Mouse (Mus musculus) ES-E14 (cell line): ENCODE data around the gene Hoxa13. TPM values are rescaled to one million over a fixed set of nuclear protein-coding genes. Genes with fewer than 3 reads are reported as not detected.

Experiments
- DNase-seq: peaks from one replicate; pipeline ENCODE4 v3.0.0-alpha.2; 2013; ENCODE audit warnings: low read depth, low spot score
- H3K27ac ChIP-seq: 2 replicates; pipeline ENCODE4 v1.5.1; 2012; ENCODE audit warnings: low read depth, mild to moderate bottlenecking, low read length, moderate library complexity, mixed read lengths; ENCODE audit not compliant: poor library complexity, insufficient read depth, severe bottlenecking
- H3K36me3 ChIP-seq: 2 replicates; pipeline ENCODE4 v1.6.1; 2012; ENCODE audit warnings: mild to moderate bottlenecking, low read length, moderate library complexity, mixed read lengths; ENCODE audit not compliant: control insufficient read depth, poor library complexity, insufficient read depth, severe bottlenecking
- H3K4me1 ChIP-seq, 2 experiments: fragments of 150-350 bp in 1 of 2; sonication (generic) in 1 of 2; 2 replicates each; pipeline ENCODE4 v1.6.1; 2012; ENCODE audit warnings: low read length in 2 of 2, mild to moderate bottlenecking in 1 of 2, mixed read lengths in 1 of 2; ENCODE audit not compliant: control insufficient read depth in 2 of 2, insufficient read depth in 2 of 2, poor library complexity in 1 of 2
- H3K4me3 ChIP-seq, 2 experiments: fragments of 150-350 bp in 1 of 2; sonication (generic) in 1 of 2; 2 replicates each; pipeline ENCODE4 v1.5.1; 2012; ENCODE audit warnings: low read length in 2 of 2, low read depth in 1 of 2, mild to moderate bottlenecking in 1 of 2, mixed read lengths in 1 of 2; ENCODE audit not compliant: insufficient read depth in 1 of 2, poor library complexity in 1 of 2, severe bottlenecking in 1 of 2
- H3K9ac ChIP-seq: 2 replicates; pipeline ENCODE4 v1.6.1; 2012; ENCODE audit warnings: low read depth, mild to moderate bottlenecking, low read length, mixed read lengths; ENCODE audit not compliant: poor library complexity, insufficient read depth, severe bottlenecking
- H3K9me3 ChIP-seq: fragments of 150-350 bp; sonication (generic); 2 replicates; pipeline ENCODE4 v1.6.1; 2012; ENCODE audit warnings: low read depth, mild to moderate bottlenecking, low read length; ENCODE audit not compliant: control insufficient read depth, insufficient read depth
- CHD2 ChIP-seq: IDR thresholded peaks from 2 replicates; pipeline ENCODE4 v1.6.1; 2014; ENCODE audit warnings: mild to moderate bottlenecking, low read depth, low read length, inconsistent platforms
- HCFC1 ChIP-seq: IDR thresholded peaks from 2 replicates; pipeline ENCODE4 v1.6.1; 2012; ENCODE audit warnings: low read length, inconsistent platforms, borderline replicate concordance; ENCODE audit not compliant: insufficient read depth
- MAFK ChIP-seq: IDR thresholded peaks from 2 replicates; pipeline ENCODE4 v1.6.1; 2014; ENCODE audit warnings: mild to moderate bottlenecking, low read depth, low read length, inconsistent platforms; ENCODE audit not compliant: insufficient read depth
- ZC3H11A ChIP-seq: IDR thresholded peaks from 2 replicates; pipeline ENCODE4 v1.6.1; 2012; ENCODE audit warnings: low read depth, mild to moderate bottlenecking, inconsistent platforms, low read length, borderline replicate concordance
- ZNF384 ChIP-seq: IDR thresholded peaks from 2 replicates; pipeline ENCODE4 v1.6.1; 2012; ENCODE audit warnings: low read depth, low read length, inconsistent platforms
- in situ Hi-C, 2 experiments: fragments of 600-800 bp; cut with MboI; formaldehyde crosslinking; loops; one replicate each; pipeline ENCODE4 v1.15.1; 2025; ENCODE audit warnings: low sequenced_read_pairs in 2 of 2, inconsistent platforms in 1 of 2; ENCODE audit not compliant: unreplicated experiment in 2 of 2
- total RNA-seq: library from RNA; depleted of rRNA; stranded (reverse); fragments of 300-350 nt; gene quantifications from 2 replicates; pipeline ENCODE4 v1.2.3, GENCODE M21; 2012

Hoxa13 gene
- total RNA-seq, 1 experiment, result 0.40 TPM

GRCm38 (mm10) chr6:52273656-52274280 is 13.1 kb upstream of the Hoxa13 start:
- no peak for DNase-seq
- TF ChIP-seq HCFC1 (no peak), ZNF384 (no peak), CHD2 (no peak), ZC3H11A (no peak), MAFK (no peak)
- H3K4me1 ChIP-seq, result 0 out of 4 replicates have a peak, but pooled peaks cover 0 to 2% of the 10 kb centered on the region in 2 experiments
- H3K4me3 ChIP-seq, result peak overlapping the region; percentile 7 to 23; a peak in 3 of 4 replicates
- H3K9ac ChIP-seq, result peak overlapping the region; percentile 19; the same call in 1 of the 2 replicates
- no peak overlapping the region for H3K27ac ChIP-seq
- in situ Hi-C loops, result loop anchor here in 1 of 2 experiments (25.0 kb wide), 1 partner anchor 1014 kb away; the partner anchor contains the start of gene Creb5
- no peaks in the 10 kb centered on the region for H3K36me3 ChIP-seq
- H3K9me3 ChIP-seq, result no peaks in the 10 kb centered on the region

DNA sequence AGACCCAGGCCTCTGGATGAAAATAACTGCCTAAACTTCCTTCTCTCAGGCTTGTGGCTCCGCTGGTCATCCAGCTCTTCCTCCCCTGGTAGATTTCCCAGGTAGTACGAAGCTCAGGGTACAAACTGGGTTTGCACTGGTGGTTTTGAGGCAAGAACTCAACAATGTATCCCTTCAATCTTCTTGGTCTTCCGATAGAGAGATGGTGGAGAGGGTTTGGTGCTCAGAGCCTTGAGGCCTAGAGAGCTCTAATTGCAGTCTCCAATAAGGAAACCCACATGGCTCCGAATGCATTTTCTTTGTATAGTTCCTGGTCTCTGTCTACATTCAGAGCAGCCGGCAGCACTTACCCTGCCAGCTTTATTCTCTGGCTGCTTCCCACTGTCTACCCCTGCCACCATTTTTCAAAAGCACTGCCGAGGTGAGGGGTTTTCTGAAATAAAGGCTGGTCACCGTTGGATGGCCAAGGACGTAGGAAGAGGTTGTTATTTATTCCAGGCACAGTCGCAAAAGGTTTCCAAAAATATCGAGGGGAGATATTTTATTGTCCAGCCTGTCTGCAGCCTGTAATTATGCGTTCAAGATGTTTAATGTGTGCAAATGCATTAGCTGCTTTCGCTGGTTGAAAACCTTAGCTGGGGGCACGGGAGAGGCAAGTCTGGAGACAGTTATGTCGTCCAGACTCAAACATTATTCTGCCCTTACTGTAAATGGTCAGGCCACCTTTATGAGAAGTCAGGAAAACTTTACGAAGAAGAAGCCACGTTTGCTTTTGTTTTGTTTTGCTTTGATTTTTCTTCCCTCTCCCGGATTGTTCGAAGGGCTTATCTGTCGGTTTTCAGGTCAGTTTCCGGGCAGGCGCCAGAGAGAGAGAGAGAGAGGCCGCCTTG is 12.3 kb upstream of the Hoxa13 start:
- in situ Hi-C loops, result loop anchor here in 1 of 2 experiments (25.0 kb wide), 1 partner anchor 1014 kb away; the partner anchor contains the start of gene Creb5
- TF ChIP-seq CHD2 (no peak), HCFC1 (no peak), ZC3H11A (no peak), ZNF384 (no peak), MAFK (no peak)
- Histone ChIP-seq H3K27ac (no peak overlapping the region), H3K4me1 (0 out of 4 replicates have a peak, but pooled peaks cover 0 to 2% of the 10 kb centered on the region in 2 experiments), H3K36me3 (no peaks in the 10 kb centered on the region), H3K4me3 (peak overlapping the region in 1 of 2 experiments; percentile 23; a peak in 2 of 4 replicates), H3K9me3 (no peaks in the 10 kb centered on the region), H3K9ac (no peak overlapping the region)
- DNase-seq, result no peak

GRCm38 (mm10) chr6:52270494-52271480 is 10.1 kb upstream of the Hoxa13 start:
- no peak for DNase-seq
- no peak for TF ChIP-seq CHD2
- no peak for TF ChIP-seq ZNF384
- no peak for TF ChIP-seq MAFK
- TF ChIP-seq HCFC1, result no peak
- no peak for TF ChIP-seq ZC3H11A
- H3K4me1 ChIP-seq, result 0 out of 4 replicates have a peak, but pooled peaks cover 0 to 2% of the 10 kb centered on the region in 2 experiments
- no peaks in the 10 kb centered on the region for H3K36me3 ChIP-seq
- no peak overlapping the region for H3K27ac ChIP-seq
- H3K9ac ChIP-seq, result no peak overlapping the region
- H3K9me3 ChIP-seq, result no peaks in the 10 kb centered on the region
- in situ Hi-C loops, result loop anchor here in 1 of 2 experiments (25.0 kb wide), 1 partner anchor 1017 kb away; the partner anchor contains the start of gene Creb5
- H3K4me3 ChIP-seq, result no peak overlapping the region

DNA sequence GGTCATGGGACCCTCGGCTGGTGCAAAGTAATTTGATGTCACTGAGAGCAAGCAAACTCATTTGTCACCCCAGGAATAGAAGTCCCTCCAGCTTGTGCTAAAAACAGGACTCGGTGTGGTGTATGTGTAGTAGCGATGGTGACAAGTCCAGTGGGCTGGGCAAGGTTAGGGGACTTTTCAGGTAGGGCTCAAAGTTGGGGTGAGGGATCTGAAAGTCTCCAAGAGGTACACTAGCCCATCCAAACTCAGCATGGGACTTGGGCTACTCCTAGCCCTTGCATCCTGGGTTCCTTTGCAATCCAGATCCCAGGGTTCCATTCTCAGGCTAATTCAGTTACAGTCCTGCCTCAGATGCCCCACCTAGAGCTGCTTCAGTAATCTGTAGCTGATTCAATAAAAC is 8.1 kb upstream of the Hoxa13 start:
- Histone ChIP-seq H3K36me3 (no peaks in the 10 kb centered on the region), H3K27ac (no peak overlapping the region), H3K4me1 (no peaks in the 10 kb centered on the region), H3K9ac (no peak overlapping the region), H3K9me3 (no peaks in the 10 kb centered on the region), H3K4me3 (no peak overlapping the region)
- TF ChIP-seq ZNF384, result no peak
- DNase-seq, result no peak
- in situ Hi-C loops, result loop anchor here in 1 of 2 experiments (5.0 to 25.0 kb wide), 2 partner anchors 44 to 1019 kb away; partner anchors contain the start of genes Creb5 and Evx1
